Mouse (Mus musculus): ENCODE results near the gene Ei24. TPM values are rescaled to one million over a fixed set of nuclear protein-coding genes. Genes with fewer than 3 reads are reported as not detected.

Ei24 gene
- polyA plus RNA-seq, 2 experiments from 2014 or later, result 12.0 to 15.3 TPM

GRCm38 (mm10) chr9:36783921-36784320 is 13.3 kb downstream of the Ei24 start:
- no peak for ATAC-seq

- no peak for ATAC-seq
These were observed 28.2 kb downstream of the Ei24 start for GRCm38 (mm10) chr9:36769048-36769413.

- ATAC-seq, result no peak
These were observed 28.8 kb downstream of the Ei24 start for GRCm38 (mm10) chr9:36768156-36769047.

- ATAC-seq, result peak; percentile 93
These were observed 29.7 kb downstream of the Ei24 start, which contains the start of gene Stt3a for GRCm38 (mm10) chr9:36767203-36768143. Stt3a (minus strand) TSS chr9:36767679.

GRCm38 (mm10) chr9:36764378-36764777 is 32.8 kb downstream of the Ei24 start:
- no peak for ATAC-seq

Other genes starting within 250 kb of the Ei24 start
- gene Gm17689, start 214.8 kb downstream of the Ei24 start, polyA plus RNA-seq (2017; shearing (Covaris generic)), result not detected
- gene A630095E13Rik, start 154.0 kb downstream of the Ei24 start, polyA plus RNA-seq (2017; shearing (Covaris generic)), result not detected
- not detected for gene Acrv1, start 104.2 kb downstream of the Ei24 start, polyA plus RNA-seq (2017; shearing (Covaris generic))
- gene Chek1, start 70.3 kb downstream of the Ei24 start, polyA plus RNA-seq (2017; shearing (Covaris generic)), result 10 to 100 TPM; 10.5 to 11.3 TPM
- gene Stt3a, start 29.7 kb downstream of the Ei24 start, polyA plus RNA-seq (2017; shearing (Covaris generic)), result 100 to 1,000 TPM; 173 to 230 TPM
- not detected for gene Fez1, start 24.5 kb upstream of the Ei24 start, polyA plus RNA-seq (2017; shearing (Covaris generic))

Measured in activated CD4-positive, CD25-positive, alpha-beta regulatory T cell, adult 4 months (primary cell).